Mouse (Mus musculus) stomach, postnatal 0 days (tissue): Measurements from ENCODE around the gene Carm1.

ENCODE experiments used
- CTCF ChIP-seq: IDR thresholded peaks from 2 replicates; pipeline ENCODE4 v1.5.1; 2016; ENCODE audit warnings: antibody characterized with exemption, low read depth, mild to moderate bottlenecking, moderate library complexity
- EP300 ChIP-seq: optimal IDR thresholded peaks from 2 replicates; pipeline ENCODE3; 2016; ENCODE audit warnings: antibody characterized with exemption

- TF ChIP-seq CTCF (no peak), EP300 (no peak)
These were observed 42.8 kb downstream of the Carm1 start for GRCm38 (mm10) chr9:21589538-21589937.
